Mouse (Mus musculus) layer of hippocampus, adult 8-10 months (tissue): ENCODE measurements around the gene Ltbp3. TPM values are rescaled to one million over a fixed set of nuclear protein-coding genes. Genes with fewer than 3 reads are reported as not detected.

ENCODE experiments used
- DNase-seq, 2 experiments: peaks; one replicate each; pipeline ENCODE4 v3.0.0; 2022; ENCODE audit warnings: low spot score in 2 of 2
- total RNA-seq, 4 experiments: library from RNA; stranded (reverse); gene quantifications; 2 replicates each; pipeline ENCODE4 v1.2.4; 2022

The Ltbp3 gene
- 10 to 100 TPM; 30.4 to 40.5 (median 33.1) TPM for total RNA-seq

DNA sequence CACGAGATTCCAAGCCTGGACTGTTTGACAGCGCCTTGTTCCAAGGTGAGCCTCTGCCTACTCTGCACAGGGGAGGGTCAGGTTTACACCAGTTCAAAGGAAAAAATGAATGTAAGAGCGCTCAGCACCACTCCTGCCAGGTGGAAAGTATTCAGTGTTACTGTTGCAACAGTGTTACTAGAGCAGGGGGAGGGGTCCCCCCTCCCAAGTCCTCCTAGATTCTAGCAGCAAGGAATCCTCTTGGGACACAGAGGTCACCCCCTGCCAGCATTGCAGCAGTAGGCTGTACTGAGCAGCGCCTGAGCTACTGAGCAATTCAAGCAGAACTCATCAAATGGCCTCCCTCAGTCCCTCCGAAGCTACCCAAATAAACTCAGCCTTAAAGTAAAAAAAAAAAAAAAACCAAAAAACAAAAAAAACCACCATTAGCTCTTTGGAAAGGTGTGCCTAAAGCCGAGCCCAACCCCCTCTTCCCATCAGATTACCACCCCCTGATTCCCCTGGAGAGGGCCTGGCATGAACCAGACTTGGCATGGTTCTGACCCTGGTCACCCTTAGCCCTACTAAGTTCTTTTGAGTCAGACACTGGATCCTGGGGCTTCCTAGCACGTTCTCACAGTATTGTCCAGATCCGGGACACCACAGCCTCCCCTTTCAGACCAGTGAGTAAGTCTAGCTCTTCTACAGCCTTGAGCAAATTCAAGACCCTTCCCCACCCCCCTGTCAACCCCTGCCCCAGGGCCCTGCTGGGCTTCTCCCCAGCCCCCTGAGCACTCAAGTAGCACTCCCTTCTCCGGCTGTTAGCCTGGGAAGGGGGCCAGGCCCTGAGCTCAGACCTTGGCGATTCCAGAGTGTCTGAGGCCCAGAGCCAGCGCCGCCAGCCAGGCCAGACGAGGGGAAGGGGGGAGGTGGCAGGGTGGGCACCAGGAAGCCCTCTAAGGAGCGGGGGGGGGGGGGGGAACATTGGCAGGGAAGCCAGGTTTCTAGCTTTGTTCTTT is at the start of gene Ltbp3:
Gene Ltbp3 (plus strand): TSS at position 585 of the 998 bp plus-strand sequence.
- peak in 1 of 2 experiments; percentile 58 for DNase-seq

DNA sequence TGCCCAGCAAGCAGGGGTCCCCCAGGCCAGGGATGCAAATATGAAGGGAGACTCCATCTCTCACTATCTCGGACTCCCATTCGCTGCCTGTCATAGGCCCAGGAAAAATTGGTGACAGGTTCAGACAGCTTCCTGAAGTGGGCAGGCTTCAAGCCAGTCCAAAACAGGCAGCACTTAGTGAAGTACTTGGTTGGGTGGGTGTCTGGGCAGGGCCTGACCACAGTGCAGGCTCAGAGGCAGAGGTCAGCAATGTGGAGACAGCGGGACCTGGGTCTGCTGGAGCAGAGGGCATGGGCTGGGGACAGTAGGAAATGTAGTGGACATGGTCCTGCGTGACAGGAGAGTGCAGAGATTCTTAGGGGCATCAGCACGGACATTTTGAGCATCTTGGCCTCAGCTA is 49.1 kb upstream of the Ltbp3 start:
- no peak for DNase-seq

DNA sequence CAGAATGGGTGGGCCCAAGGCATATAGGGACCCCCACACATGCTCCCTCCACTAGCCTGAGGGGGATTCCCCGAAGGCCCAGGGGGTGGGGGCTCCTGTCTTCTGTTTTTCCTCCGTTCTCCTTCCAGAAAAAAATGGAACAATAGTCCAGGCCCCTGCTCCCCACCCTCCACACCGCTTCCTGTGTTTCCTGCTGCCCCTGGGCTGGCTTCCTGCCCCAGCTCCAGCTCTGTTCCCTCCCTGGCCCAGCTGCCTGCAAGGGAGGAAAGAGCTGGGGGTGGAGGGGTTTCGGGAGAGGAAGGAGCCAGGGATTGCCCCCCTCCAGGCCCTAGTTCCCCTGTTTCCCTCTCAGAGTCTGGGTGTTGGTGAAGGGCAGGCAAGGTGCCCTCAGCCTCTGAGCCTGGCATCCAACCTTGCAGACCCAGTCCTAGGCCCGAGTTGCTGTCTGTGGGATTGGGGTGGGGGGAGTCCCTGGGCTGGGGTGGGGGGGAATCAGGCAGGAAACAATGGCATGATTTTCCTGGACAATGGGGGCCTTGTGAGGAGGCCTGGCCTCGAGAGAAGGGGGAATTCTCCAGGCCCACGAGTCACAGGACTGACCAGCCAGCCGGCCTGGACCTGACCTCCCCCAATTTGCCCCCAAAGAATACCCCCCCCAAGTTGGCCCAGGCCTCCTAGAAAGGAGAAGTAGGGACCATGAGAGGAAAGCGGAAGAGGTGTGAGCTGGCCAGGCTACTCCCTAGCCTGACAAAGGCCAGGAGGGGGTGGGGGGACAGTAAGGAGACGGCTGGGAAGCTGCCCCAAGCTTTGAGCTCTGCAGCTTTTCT is 48.4 kb upstream of the Ltbp3 start:
- DNase-seq, result no peak

DNA sequence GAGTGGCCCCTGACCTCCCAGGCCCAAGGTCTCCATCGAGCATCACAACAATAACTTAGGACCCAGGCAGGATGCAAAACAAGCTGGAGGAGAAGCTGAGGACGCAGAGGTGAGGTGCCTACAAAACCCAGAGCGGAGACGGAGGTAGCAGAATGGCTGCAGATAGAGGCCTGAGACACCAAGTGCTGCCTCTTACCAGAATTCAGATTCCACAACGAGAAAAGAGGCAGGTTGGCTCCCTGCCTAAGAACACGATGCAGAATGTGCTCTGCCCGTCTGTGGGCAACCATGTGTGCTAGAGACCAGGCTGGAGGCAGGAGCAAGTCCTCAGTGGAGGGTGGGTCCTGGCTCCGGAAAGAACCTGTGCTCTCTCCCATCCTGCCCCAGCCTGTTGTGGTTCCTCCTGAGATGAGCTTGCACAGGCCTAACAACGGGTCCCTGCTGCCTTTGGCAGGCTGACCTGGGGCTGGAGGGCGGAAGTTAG is 47.7 kb upstream of the Ltbp3 start:
- DNase-seq, result peak in 1 of 2 experiments; percentile 30

DNA sequence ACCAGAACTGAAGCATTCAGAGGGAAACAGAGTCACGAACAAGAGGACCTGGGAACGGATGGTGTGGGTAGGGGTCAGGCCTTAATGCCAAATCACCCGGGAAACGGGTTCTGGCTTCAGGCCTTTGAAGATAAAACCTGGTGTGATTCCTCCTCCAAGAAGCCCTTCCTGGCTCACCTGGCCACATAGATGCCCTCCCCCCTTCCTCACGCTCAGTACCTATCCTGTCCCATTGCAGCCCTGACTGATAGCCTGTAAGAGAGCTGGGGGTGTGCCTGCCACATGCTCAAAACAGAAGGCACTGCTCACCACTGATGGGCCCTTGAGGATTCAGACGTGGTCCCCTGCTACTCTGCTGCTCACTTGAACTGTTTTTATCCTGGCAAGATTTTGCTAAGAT is 46.9 kb upstream of the Ltbp3 start:
- no peak for DNase-seq

DNA sequence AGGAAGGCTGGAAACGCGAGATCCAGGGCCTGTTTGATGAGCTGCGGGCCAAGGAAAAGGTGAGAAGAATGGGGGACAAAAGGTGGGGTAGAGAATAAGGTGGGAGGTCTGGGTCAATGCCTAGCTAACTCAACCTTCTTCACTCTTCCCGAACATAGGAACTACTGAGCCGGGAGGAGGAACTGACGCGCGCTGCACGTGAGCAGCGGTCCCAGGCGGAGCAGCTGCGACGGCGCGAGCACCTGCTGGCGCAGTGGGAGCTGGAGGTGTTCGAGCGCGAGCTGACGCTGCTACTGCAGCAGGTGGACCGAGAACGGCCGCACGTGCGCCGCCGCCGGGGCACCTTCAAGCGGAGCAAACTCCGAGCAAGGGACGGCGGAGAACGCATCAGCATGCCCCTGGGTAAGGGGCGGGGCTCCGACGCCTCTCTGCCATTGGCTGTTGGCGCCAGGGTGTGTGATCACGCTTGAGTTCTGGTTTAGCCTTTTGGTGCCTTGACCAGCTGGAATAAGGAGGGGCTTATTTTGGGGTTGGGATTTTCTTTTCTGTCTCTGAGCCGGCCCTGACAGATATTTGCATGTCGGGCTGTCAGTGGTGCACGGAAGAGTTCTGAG is 44.7 kb upstream of the Ltbp3 start:
- DNase-seq, result no peak

DNA sequence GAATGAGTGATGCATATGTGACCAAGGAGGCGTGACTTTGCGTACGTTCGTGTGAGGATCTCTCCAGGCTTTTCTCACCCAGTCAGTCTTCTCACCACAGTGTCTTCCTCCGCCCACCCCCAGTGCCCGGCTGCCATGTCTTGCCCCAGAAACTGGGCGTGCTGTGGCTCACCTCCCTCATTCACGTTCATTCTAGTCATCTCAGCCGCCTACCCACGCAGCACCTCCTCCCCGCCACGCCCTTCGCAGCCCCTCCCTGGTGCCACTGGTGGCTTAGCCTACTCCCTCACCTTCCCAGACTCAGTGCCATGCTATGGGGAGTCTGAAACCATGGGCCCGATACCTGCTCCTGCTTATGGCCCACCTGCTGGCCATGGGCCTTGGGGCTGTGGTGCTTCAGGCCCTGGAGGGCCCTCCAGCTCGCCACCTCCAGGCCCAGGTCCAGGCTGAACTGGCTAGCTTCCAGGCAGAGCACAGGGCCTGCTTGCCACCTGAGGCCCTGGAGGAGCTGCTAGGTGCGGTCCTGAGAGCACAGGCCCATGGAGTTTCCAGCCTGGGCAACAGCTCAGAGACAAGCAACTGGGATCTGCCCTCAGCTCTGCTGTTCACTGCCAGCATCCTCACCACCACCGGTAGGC is 36.4 kb upstream of the Ltbp3 start, which contains the start of gene Kcnk7:
Gene Kcnk7 (plus strand): TSS at position 205 of the 638 bp plus-strand sequence.
- no peak for DNase-seq

DNA sequence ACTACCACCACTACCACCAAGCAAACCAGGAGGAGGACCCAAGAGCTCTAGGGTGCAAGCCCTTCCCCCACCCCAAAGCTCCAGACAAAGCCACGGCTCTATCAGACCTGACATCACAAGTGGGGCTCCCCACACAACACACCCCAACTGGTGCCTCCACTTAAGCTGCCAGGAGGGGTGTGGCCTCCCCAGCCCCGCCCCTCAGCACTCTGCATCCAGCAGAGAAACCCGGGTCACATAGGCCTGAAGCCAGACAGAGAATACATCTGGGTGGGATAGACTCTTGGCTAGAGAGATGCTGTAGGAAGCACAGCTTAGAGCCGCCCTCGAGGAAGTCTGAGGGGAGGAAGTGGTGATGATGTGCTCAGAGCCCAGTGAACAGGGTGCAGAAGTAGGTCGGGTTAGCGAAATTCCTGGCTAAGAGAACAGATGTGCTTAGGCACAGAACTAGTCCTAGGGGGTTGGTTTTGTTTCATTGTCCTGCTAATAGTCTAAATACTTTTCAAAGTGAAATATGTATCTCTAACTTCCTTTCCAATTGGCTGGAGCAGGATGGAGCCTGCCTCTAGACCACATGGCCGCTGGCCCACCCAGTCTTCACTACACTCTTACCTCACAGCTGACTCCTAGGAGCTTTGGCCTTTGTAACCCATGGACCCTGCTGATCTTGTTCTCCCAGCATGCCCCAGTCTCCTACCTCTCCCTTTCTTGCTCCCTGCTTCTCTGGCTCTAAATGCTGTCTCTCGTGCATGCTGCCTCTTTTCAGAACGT is 35.7 kb upstream of the Ltbp3 start:
- no peak for DNase-seq

DNA sequence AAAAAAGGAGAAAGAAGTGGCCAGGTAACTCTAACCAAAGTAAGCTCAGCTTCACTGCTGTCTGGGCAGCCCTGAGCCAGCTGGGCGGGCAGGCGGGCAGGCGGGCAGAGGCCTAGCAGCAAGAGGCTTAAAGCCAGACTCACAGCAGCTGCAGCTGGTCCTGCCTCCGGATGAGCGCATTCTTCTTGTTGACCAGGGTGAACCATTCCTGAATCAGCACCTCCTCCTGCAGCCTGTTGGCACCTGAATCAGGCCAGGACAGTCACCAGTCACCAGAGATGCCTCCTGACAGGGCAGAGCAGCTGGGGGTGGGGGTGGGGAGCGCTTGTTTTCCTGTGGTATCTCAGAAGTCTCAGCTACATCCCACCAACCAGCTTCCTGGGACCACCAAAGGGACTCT is 30.6 kb upstream of the Ltbp3 start:
- DNase-seq, result no peak

DNA sequence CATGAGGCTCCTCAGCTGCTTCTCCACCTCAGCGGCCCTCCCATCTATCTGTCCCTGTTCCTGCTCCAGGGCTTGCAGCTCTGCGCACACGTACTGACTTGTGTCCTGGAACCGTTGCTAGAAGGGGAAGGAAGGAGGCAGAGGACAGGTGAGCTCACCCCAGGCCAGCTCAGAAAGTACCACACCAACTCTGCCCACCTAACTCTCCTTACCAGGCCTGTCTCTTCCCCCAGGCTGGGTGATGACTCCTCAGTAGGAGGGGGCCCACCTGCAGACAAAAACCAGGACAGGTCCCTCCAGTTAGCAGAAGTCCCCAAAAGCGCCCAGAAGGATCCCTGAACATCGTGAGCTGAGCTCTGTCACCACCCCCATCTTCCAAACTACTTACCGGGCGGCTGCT is 30.1 kb upstream of the Ltbp3 start:
- no peak for DNase-seq

DNA sequence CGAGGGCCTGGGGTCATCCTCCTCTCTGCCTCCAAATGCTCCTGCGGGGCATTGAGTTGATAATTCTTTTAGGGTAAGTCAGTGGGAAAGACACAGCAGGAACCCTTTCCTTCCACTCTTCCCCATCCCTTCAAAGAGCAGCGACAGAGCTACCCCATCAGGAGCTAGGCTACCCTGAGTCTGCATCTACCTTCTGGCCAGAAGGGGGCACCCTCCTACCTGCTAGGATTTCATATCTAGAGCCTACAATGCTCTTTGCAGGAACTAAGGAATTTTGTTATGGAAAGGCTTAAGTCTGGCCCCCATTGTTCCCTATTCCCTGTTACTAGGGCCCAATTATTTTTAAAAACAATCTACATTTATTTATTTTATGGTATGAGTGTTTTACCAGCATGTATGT is 29.5 kb upstream of the Ltbp3 start:
- DNase-seq, result peak in 1 of 2 experiments; percentile 80

DNA sequence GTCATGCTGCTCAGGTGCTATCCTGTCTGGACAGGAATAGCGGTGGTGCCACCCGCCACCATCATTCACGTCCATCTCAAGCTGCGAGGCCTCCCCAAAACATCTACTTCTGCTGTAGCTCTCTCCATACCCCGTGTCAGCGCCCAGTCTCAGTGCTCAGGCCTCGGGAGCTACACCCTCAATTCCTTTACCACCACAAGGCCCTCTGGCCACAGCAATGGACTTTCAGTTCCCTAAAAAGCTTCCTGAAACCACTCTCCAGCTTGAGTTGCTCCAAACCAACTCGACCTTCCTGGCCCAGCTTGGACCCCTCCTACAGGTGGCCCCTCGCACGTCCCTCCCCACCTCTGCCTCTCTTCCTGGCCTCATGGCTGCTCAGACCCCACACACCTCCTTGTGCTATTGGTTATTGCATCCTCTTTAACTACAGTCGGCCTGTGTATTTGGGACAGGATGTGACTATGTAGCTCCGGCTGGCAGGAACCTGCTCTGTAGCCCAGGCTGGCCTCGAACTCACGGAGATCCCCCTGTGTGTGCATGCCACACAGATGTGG is 28.7 kb upstream of the Ltbp3 start:
- DNase-seq, result no peak

DNA sequence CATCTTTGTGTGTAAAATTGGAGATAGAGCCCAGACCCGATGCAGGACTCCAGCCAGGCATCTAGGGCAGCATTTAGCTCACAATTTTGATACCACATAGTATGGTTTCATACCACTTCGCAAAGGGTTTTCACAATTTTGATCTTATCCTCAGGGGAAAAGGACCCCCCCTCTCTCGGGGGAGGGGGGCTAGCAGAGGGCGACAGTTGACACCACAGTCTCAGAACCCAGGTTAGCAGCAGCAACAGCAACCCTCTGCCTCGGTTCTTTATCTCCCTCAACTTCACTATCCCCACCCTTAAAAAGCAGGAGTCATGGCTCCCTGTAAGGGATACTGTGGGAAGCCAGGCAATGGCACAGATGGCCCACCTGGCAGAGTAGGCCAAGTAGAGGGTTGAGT is 27.4 kb upstream of the Ltbp3 start:
- DNase-seq, result no peak

DNA sequence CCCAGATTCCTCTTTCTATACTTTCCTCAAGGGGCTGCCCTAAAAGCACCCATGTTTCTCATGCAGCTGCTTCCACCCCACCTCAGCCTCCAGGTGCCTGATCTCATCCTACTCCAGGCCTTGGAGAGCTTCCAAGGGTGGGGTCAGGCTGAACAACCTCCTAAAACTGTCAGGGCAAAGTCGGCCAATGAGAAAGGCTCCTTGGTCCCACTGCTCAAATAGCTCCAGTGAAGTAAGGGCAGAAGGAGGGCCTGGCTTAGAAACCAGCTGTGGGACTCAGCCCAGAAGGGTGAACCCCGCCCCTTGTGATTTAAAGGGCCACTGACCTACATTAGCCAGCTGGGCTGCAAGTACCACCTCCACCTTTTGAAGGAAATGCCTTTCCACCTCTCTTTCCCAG is 27.0 kb upstream of the Ltbp3 start:
- DNase-seq, result no peak

DNA sequence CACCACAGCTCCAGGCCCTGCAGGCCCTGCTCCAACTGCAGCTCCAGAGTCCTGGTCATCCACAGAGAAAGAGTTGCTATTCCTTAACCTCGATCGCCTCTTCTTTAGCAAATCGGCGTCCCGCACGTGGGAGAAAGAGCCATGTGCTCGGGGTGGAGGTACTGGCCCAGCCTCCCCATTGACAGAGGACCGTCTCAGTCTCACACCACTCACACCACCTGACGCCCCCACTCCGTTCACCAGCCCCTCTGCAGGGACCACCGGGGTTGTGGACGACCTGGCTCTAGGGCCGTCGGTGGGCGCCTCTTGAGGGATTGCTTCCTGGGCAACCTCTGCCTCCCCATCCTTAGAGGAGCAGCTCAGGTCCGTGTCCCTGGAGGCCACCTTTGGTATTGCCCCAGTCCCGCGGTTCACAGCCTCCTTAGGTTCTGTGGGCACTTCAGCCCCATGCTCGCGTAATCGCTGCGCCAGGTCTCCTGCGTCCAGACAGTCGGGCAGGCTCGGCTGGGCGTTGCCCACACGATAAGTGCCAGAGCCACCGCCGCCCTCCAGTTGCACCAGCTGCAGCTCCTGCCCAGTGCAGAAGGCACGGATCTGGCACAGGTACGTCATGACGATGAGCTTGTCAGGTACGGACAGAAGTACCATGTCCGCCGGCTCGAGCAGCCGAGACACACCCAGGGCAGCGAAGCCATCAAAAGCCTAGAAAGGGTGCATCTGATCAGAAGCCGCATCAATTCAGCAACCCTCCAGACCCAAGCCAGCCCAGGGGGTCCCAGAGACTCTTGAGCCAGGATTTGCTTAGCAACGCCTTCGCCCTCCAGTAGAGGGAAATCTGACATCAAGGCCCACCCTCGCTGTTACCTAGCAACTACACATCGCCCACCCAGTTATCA is 24.7 kb upstream of the Ltbp3 start:
- DNase-seq, result no peak

DNA sequence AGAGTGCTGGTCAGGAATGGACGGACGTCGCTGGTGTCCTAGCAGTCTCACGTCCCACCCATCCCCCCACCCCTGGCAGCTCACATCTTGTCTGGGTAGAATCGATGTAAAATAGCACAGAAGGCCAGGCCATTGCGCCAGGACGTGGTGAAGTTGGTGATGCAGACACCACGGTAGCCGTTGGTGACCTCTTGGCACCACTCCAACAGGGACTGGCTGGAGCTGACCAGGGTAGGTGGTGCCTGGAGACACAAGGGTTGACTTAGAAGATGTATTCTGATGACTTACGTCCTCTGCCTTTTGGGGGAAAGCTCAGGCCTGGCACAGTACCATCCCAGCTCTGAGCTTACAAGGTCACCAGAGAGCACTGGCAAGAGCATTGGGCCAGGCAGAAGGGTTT is 23.7 kb upstream of the Ltbp3 start:
- no peak for DNase-seq

DNA sequence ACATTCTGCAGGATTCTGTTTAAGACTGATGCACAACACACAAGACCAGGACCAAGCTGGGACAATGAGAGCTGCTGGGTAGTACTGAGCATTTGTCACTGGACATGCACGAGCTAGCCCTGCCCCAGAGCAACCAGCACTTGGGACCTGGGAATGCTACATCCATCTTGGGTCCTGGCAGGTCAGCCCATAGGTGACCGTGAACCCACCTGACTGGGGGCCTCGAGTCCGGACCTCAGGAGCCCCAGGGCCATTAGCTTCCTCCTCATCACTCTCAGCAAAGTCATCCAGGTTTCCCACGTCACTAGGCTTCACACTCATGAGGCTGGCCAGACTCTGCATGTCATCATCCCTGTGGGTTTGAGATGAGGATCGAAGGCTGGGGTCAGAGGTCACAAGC is 19.5 kb upstream of the Ltbp3 start:
- no peak for DNase-seq

DNA sequence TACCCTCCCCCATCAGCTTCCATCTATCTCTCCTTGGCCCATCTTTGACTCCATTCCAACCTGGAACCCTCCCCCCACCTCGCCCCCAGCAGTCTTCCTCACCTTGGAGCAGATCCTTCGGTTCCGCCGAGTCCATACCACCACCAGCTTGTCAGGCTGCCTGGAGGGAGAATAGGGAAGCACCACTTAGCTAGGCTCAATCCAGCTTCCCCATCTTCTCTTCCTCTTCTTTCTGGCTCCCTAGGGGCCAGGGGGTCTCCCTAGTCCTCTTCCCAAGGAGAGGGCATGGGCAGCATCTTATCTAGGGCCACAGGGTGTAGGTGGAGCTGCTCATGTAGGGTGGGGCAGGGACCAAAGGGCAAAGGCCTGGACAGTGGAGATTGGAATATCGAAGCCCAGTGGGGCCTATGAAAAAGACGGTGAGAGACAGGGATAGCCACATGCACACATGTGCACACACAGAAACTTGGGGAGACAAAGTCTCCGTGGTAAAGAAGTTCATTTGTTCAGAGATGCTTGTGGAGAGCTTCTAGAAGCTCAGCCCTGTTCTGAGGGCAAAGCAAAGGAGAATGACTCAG is 17.8 kb upstream of the Ltbp3 start:
- no peak for DNase-seq
